Mouse (Mus musculus) stomach, embryonic 16.5 days (tissue): ENCODE results near the gene Klrc2. TPM values are rescaled to one million over a fixed set of nuclear protein-coding genes. Genes with fewer than 3 reads are reported as not detected.
"Not testable (repeated sequence)": the region's sequence is repeated elsewhere in the genome, so short reads cannot be mapped to it uniquely, and the experiment has no call there.

Source experiments
- ATAC-seq: fragments of 200-750 bp; cut with Nextera tagmentation; 2 replicates; pipeline ENCODE4 v1.8.0; 2017; ENCODE audit warnings: moderate number of reproducible peaks, moderate TSS enrichment; ENCODE audit not compliant: insufficient read depth, low FRiP score
- H3K27ac ChIP-seq: fragments of 300-500 bp; sonication (generic); 2 replicates; pipeline ENCODE4 v1.5.1; 2014; ENCODE audit warnings: low read length
- H3K27me3 ChIP-seq: fragments of 300-500 bp; sonication (generic); 2 replicates; pipeline ENCODE4 v1.6.1; 2014; ENCODE audit warnings: low read length, control low read depth, mixed read lengths; ENCODE audit not compliant: control insufficient read depth, insufficient read depth
- H3K36me3 ChIP-seq: fragments of 300-500 bp; sonication (generic); 2 replicates; pipeline ENCODE4 v1.6.1; 2014; ENCODE audit warnings: low read length; ENCODE audit not compliant: control insufficient read depth, insufficient read depth
- H3K4me1 ChIP-seq: fragments of 300-500 bp; sonication (generic); 2 replicates; pipeline ENCODE4 v1.6.1; 2014; ENCODE audit warnings: low read length, control low read depth, mixed read lengths; ENCODE audit not compliant: control insufficient read depth, insufficient read depth
- H3K4me2 ChIP-seq: fragments of 300-500 bp; sonication (generic); 2 replicates; pipeline ENCODE4 v1.6.1; 2014; ENCODE audit warnings: low read depth, low read length, mixed read lengths
- H3K4me3 ChIP-seq: fragments of 300-500 bp; sonication (generic); replicated peaks from 2 replicates; pipeline ENCODE4 v1.5.1; 2014; ENCODE audit warnings: mild to moderate bottlenecking, low read length
- H3K9ac ChIP-seq: fragments of 300-500 bp; sonication (generic); 2 replicates; pipeline ENCODE4 v1.6.1; 2014; ENCODE audit warnings: low read length
- H3K9me3 ChIP-seq: fragments of 300-500 bp; sonication (generic); replicated peaks from 2 replicates; pipeline ENCODE4 v1.6.1; 2016; ENCODE audit warnings: low read length, control low read depth; ENCODE audit not compliant: control insufficient read depth
- WGBS: fragments of 180-500 bp; shearing (Covaris S2); extraction: QIAGEN DNeasy Blood & Tissue Kit; methylation state at CpG from one replicate; pipeline ENCODE4 v1.1.7; 2014; 5-methylcytosine and 5-hydroxymethylcytosine counted together
- polyA plus RNA-seq: library from polyadenylated mRNA; unstranded; fragments of >200 nt; fragmentation: Nextera tagmentation; extraction: Ambion mirVana; gene quantifications from 2 replicates; pipeline ENCODE4 v1.2.1, GENCODE M21; 2015

Gene Klrc2
- not detected in 2 replicates for polyA plus RNA-seq

GRCm38 (mm10) chr6:129660589-129660988 lies at the start of gene Klrc2:
TSS of gene Klrc2 (minus strand) at chr6:129660689.
- WGBS = 72% methylated on average over 4 of the region's 4 CpGs
- H3K27me3 ChIP-seq, H3K27ac ChIP-seq, H3K9me3 ChIP-seq, H3K36me3 ChIP-seq, H3K9ac ChIP-seq, H3K4me1 ChIP-seq, H3K4me2 ChIP-seq, ATAC-seq, H3K4me3 ChIP-seq: not testable (repeated sequence)

- H3K9ac ChIP-seq, H3K4me1 ChIP-seq, ATAC-seq, H3K27ac ChIP-seq, H3K4me3 ChIP-seq, H3K9me3 ChIP-seq, H3K4me2 ChIP-seq, H3K36me3 ChIP-seq, H3K27me3 ChIP-seq: not testable (repeated sequence)
- 69% methylated on average over 10 of the region's 10 CpGs for WGBS
Measured at GRCm38 (mm10) chr6:129691436-129691835, 30.9 kb upstream of the Klrc2 start.

- no peaks in the 10 kb centered on the region for H3K4me1 ChIP-seq
- peak; percentile 74; the same call in 1 of the 2 replicates for ATAC-seq
- H3K27ac ChIP-seq = no peak overlapping the region
- H3K4me3 ChIP-seq = no peak overlapping the region
- no peaks in the 10 kb centered on the region for H3K9me3 ChIP-seq
- no peaks in the 10 kb centered on the region for H3K36me3 ChIP-seq
- WGBS = 59% methylated on average over 1 of the region's 1 CpGs
- no peak overlapping the region for H3K4me2 ChIP-seq
- no peak overlapping the region for H3K9ac ChIP-seq
- H3K27me3 ChIP-seq = no peaks in the 10 kb centered on the region
Measured at GRCm38 (mm10) chr6:129680379-129680778, 19.9 kb upstream of the Klrc2 start.

GRCm38 (mm10) chr6:129678873-129679272 lies 18.4 kb upstream of the Klrc2 start, which contains the start of gene Klrc1:
TSS of gene Klrc1 (minus strand) at chr6:129678973.
- no peak within 1 kb of the TSS for H3K4me3 ChIP-seq
- H3K4me1 ChIP-seq = no peaks in the 10 kb centered on the region
- no peaks in the 10 kb centered on the region for H3K9me3 ChIP-seq
- 80% methylated on average over 3 of the region's 3 CpGs for WGBS
- ATAC-seq = no peak
- H3K27ac ChIP-seq = no peak within 1 kb of the TSS
- H3K36me3 ChIP-seq = no peaks in the 10 kb centered on the region
- H3K9ac ChIP-seq = no peak within 1 kb of the TSS
- no peak within 1 kb of the TSS for H3K4me2 ChIP-seq
- no peaks in the 10 kb centered on the region for H3K27me3 ChIP-seq

- not testable (repeated sequence) for H3K4me3 ChIP-seq, H3K4me2 ChIP-seq
- no CpG with 5 or more reads among the region's 3 CpGs for WGBS
Measured at GRCm38 (mm10) chr6:129661301-129661700, 812 bp upstream of the Klrc2 start.

GRCm38 (mm10) chr6:129644054-129644453 lies 16.4 kb downstream of the Klrc2 start:
- not testable (repeated sequence) for H3K4me2 ChIP-seq, H3K9ac ChIP-seq, H3K27ac ChIP-seq, H3K4me3 ChIP-seq, H3K9me3 ChIP-seq, H3K4me1 ChIP-seq, H3K27me3 ChIP-seq, ATAC-seq, H3K36me3 ChIP-seq
- 100% methylated on average over 2 of the region's 3 CpGs for WGBS

More at GRCm38 (mm10) chr6:129661301-129661700, 812 bp upstream of the Klrc2 start:
- not testable (repeated sequence) for H3K36me3 ChIP-seq, H3K27ac ChIP-seq, H3K9ac ChIP-seq, H3K27me3 ChIP-seq, H3K4me1 ChIP-seq, H3K9me3 ChIP-seq, ATAC-seq

- 81% methylated on average over 3 of the region's 3 CpGs for WGBS
- not testable (repeated sequence) for H3K27me3 ChIP-seq, H3K27ac ChIP-seq, H3K4me2 ChIP-seq, H3K4me3 ChIP-seq, H3K36me3 ChIP-seq, H3K9me3 ChIP-seq, ATAC-seq, H3K4me1 ChIP-seq, H3K9ac ChIP-seq
Measured at GRCm38 (mm10) chr6:129643237-129643636, 17.3 kb downstream of the Klrc2 start, which contains the start of gene Klrc3. TSS of gene Klrc3 (minus strand) at chr6:129643337.

GRCm38 (mm10) chr6:129631046-129631445 lies 29.4 kb downstream of the Klrc2 start:
- H3K4me1 ChIP-seq, H3K4me3 ChIP-seq, ATAC-seq, H3K27me3 ChIP-seq, H3K36me3 ChIP-seq, H3K9ac ChIP-seq, H3K9me3 ChIP-seq, H3K4me2 ChIP-seq, H3K27ac ChIP-seq: not testable (repeated sequence)
- WGBS = 78% methylated on average over 2 of the region's 2 CpGs

- no peaks in the 10 kb centered on the region for H3K9me3 ChIP-seq
- no peak within 1 kb of the TSS for H3K9ac ChIP-seq
- H3K4me1 ChIP-seq = no peaks in the 10 kb centered on the region
- H3K36me3 ChIP-seq = no peaks in the 10 kb centered on the region
- ATAC-seq = no peak
- 67% methylated on average over 4 of the region's 4 CpGs for WGBS
- H3K27ac ChIP-seq = no peak within 1 kb of the TSS
- H3K4me2 ChIP-seq = no peak within 1 kb of the TSS
- H3K4me3 ChIP-seq = no peak within 1 kb of the TSS
- no peaks in the 10 kb centered on the region for H3K27me3 ChIP-seq
Measured at GRCm38 (mm10) chr6:129623735-129624134, 36.8 kb downstream of the Klrc2 start, which contains the start of gene Klrk1. TSS of gene Klrk1 (minus strand) at chr6:129623864.

- Histone ChIP-seq H3K36me3 (no peaks in the 10 kb centered on the region), H3K4me3 (no peak overlapping the region), H3K4me2 (no peak overlapping the region), H3K4me1 (no peaks in the 10 kb centered on the region), H3K27me3 (no peaks in the 10 kb centered on the region), H3K9me3 (no peaks in the 10 kb centered on the region), H3K27ac (no peak overlapping the region), H3K9ac (no peak overlapping the region)
- ATAC-seq = no peak
Measured at GRCm38 (mm10) chr6:129608372-129608771, 52.1 kb downstream of the Klrc2 start.
